Mouse (Mus musculus): ENCODE measurements around the gene Olfm2.
"Not testable (repeated sequence)": the region's sequence is repeated elsewhere in the genome, so short reads cannot be mapped to it uniquely, and the experiment has no call there.

The Olfm2 gene

GRCm38 (mm10) chr9:20696107-20696712 lies 49.9 kb downstream of the Olfm2 start:
- DNase-seq (ENCODE audit: low spot score) = no peak

GRCm38 (mm10) chr9:20694721-20695235 lies 51.4 kb downstream of the Olfm2 start:
- DNase-seq (ENCODE audit: low spot score) = no peak

- no peak for DNase-seq (ENCODE audit: low spot score)
These were observed 53.3 kb downstream of the Olfm2 start for GRCm38 (mm10) chr9:20692863-20693262.

- DNase-seq (ENCODE audit: low spot score) = not testable (repeated sequence)
These were observed 55.7 kb downstream of the Olfm2 start for GRCm38 (mm10) chr9:20690449-20690848.

- DNase-seq (ENCODE audit: low spot score) = no peak
These were observed 56.2 kb downstream of the Olfm2 start for GRCm38 (mm10) chr9:20689913-20690312.

GRCm38 (mm10) chr9:20689403-20689802 lies 56.7 kb downstream of the Olfm2 start:
- DNase-seq (ENCODE audit: low spot score) = no peak

- no peak for DNase-seq (ENCODE audit: low spot score)
These were observed 60.9 kb downstream of the Olfm2 start for GRCm38 (mm10) chr9:20685081-20685861.

- no peak for DNase-seq (ENCODE audit: low spot score)
These were observed 63.8 kb downstream of the Olfm2 start for GRCm38 (mm10) chr9:20682389-20682722.

GRCm38 (mm10) chr9:20681546-20682388 lies 64.4 kb downstream of the Olfm2 start:
- no peak for DNase-seq (ENCODE audit: low spot score)

- DNase-seq (ENCODE audit: low spot score) = no peak
These were observed 65.7 kb downstream of the Olfm2 start for GRCm38 (mm10) chr9:20680378-20680958.

- DNase-seq (ENCODE audit: low spot score) = no peak
These were observed 68.3 kb downstream of the Olfm2 start for GRCm38 (mm10) chr9:20677892-20678291.

- no peak for DNase-seq (ENCODE audit: low spot score)
These were observed 74.1 kb downstream of the Olfm2 start for GRCm38 (mm10) chr9:20672047-20672446.

- DNase-seq (ENCODE audit: low spot score) = no peak
These were observed 78.1 kb downstream of the Olfm2 start for GRCm38 (mm10) chr9:20668065-20668464.

- no peak for DNase-seq (ENCODE audit: low spot score)
These were observed 79.6 kb downstream of the Olfm2 start for GRCm38 (mm10) chr9:20666510-20667034.

GRCm38 (mm10) chr9:20665925-20666324 lies 80.2 kb downstream of the Olfm2 start:
- no peak for DNase-seq (ENCODE audit: low spot score)

- DNase-seq (ENCODE audit: low spot score) = no peak
These were observed 81.0 kb downstream of the Olfm2 start for GRCm38 (mm10) chr9:20664982-20665637.

GRCm38 (mm10) chr9:20664366-20664765 lies 81.8 kb downstream of the Olfm2 start:
- DNase-seq (ENCODE audit: low spot score) = no peak

GRCm38 (mm10) chr9:20663956-20664355 lies 82.2 kb downstream of the Olfm2 start:
- no peak for DNase-seq (ENCODE audit: low spot score)

- DNase-seq (ENCODE audit: low spot score) = no peak
These were observed 83.3 kb downstream of the Olfm2 start for GRCm38 (mm10) chr9:20662874-20663273.

- DNase-seq (ENCODE audit: low spot score) = peak; percentile 74
These were observed 83.8 kb downstream of the Olfm2 start for GRCm38 (mm10) chr9:20662325-20662724.

- DNase-seq (ENCODE audit: low spot score) = no peak
These were observed 88.6 kb downstream of the Olfm2 start for GRCm38 (mm10) chr9:20657546-20657945.

Data from urinary bladder, postnatal 14 days (tissue).